Mouse (Mus musculus): Measurements from ENCODE around the gene Nsf. TPM values are rescaled to one million over a fixed set of nuclear protein-coding genes. Genes with fewer than 3 reads are reported as not detected.
"Not testable (repeated sequence)": the region's sequence is repeated elsewhere in the genome, so short reads cannot be mapped to it uniquely, and the experiment has no call there.

Nsf gene
- polyA plus RNA-seq, 2 experiments from 2014 or later: 47.7 to 60.0 TPM

DNA sequence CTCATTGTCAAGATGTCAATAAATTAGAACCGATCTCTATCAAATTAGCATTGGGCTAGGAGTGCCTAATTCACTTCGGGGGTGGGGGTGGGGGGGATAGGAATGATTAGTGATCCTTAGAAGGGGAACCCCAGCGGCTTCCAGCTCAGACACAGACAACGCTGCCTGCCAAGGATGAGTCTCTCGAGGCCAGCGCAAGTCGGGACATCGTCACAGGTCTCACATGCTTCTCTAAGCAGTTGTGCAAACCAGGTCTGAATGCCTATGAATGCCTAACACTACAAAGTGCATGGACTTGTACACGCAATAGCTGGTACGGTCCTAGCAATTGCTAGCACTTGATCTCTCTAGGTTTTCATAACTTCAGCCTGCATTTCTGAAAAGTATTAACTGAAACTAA is 62.1 kb downstream of the Nsf start:
- no peak for ATAC-seq

- ATAC-seq: no peak
These were observed 63.3 kb downstream of the Nsf start for GRCm38 (mm10) chr11:103890337-103891186.

DNA sequence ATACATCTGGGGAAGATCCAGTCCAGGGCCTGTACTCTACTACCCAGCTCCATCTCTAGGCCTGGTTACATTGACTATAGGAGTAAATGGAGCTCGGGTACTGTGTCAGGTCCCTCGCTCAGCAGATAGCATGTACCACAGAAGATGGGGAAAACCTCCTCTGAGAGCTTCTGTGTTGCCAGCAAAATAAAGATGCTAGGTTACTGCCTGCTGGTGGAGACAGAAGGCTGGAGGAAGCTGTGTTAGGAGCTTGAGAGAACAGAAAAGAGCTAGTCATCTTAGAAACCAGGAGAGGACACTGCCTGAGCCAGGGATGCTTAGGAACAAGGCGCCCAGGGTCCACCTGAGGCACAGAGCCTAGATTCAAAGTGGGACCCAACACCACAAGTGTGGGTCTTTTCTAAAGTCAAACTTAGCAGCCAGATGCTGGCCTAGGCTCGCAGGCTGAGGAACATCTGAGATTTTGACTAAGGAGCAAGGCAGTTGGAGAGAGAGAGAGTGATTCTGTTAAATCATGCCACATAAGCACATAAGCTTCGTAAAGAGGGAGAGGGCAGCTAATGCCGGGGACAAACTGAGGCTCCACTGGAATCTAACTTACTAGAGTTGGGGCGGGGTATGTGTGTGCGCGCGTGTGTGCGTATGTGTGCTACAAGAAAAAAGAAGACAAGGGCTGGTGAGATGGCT is 66.0 kb downstream of the Nsf start:
- no peak for ATAC-seq

DNA sequence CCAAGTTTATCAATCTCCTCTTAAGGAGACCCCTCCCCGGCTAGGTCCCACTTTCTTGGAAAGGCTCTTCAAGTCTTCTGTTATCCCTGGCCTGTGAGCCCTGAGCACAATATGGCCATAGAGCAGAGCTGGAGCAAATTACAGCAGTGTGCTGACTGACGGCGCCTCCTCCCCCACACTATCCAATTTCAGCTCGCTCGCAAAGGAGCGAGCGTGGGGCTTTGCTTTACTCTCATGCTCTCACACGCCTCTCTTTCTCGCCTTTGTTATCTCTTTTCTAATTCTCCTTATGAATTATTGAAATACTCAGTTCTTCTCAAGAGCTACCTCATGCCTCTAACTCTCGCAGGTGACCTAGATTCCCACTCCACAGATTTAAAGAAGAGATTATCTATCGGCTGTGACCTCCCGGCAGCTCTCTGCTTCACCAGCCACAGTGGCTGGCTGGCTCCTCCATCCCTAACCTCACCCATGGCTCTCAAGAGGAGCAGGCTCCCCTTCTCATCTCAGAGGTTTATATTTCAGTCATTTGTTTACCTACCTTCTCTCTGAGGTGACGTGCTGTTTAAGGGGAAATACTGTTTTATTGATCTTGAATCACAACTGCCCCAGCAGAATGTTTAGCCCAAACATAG is 69.0 kb downstream of the Nsf start:
- no peak for ATAC-seq

DNA sequence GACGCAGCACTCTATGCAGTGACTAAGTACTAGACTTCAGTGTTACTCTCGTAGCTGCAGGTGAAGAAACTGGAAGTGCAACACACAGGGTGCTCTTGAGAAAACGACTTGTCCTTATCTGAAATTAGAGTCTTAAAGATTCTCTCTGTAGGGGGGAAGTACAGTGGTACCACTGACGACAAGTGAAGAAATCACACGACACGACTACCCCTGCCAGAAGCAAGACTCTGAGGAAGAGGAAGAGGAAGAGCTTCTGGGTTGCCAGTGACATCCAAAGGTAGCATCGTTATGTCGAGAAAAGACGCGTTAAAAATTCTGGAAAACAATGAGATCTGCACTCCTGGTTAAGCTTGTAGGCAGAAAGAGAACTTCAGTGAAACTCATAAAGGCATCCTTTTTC is 70.1 kb downstream of the Nsf start:
- ATAC-seq: no peak

- ATAC-seq: not testable (repeated sequence)
These were observed 74.4 kb downstream of the Nsf start for GRCm38 (mm10) chr11:103879476-103879875.

DNA sequence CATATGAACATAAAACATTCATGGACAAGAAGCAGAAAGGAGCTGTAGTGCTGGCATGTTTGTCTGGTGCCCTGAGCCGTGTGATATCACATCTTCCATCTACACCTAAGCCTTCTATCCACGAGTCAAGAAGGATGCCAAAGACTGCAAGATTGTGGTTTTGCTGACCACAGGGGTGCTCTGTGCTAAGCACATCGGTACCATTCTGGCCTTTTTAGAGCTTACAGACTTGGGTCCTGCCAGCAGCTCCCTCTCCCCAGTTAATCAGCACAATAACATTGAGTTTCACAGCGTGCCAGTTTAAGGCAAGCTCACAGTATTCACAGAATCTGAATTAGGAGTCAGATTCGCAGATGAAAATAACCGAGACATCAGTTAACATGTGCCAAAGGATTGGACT is 75.4 kb downstream of the Nsf start:
- ATAC-seq: no peak

DNA sequence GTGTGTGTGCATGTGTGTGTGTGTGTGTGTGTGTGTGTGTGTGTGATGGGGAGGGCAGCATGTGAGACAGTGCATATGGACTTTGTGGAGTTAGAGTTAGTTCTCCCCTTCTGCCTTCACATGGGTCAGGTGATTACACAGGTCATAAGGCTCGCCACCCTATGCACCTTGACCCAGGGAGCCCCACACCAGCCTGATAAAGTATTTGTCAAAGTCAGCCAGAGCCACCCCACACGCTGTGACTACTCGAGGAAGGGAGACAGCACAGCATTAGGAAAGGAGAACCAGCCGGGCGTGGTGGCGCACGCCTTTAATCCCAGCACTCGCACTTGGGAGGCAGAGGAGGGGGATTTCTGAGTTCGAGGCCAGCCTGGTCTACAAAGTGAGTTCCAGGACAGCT is 83.5 kb downstream of the Nsf start:
- ATAC-seq: no peak

DNA sequence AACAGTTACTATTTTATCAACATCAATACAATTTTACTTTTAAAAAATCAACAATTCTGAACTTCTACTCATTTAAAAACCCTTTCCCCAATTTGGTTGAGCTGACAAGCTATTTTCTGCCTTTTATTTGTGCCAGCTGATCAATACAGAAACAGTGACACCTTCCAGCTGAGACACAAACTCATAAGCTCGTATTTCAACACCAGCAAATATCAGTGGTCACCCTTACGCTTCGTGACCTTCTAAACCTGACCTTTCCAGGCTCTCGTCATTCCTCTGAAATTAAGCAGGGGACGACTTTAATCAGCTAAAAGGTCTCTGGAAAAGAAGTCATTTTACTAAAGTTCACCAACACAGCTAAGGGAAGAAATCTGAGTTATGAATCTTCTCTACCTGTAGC is 86.2 kb downstream of the Nsf start:
- ATAC-seq: no peak

DNA sequence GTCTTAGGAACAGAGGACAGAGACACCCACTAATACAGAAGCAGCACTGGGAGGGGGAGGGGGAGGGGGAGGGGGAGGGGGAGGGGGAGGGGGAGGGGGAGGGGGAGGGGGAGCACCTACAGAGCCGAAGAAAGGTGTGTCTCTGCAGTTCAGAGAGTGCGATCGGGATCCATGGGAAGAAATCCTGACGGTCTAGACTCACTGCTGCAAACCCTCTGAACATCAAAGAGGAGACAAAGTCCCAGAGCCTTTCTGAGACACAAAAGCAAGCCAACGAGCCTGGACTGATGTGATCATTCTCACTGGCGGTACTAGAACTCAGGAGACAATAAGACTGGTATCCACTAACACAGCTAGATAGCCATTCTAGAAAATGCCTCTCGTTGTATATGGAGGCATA is 88.5 kb downstream of the Nsf start:
- no peak for ATAC-seq

GRCm38 (mm10) chr11:103864486-103864885 is 89.4 kb downstream of the Nsf start:
- no peak for ATAC-seq

GRCm38 (mm10) chr11:103862951-103863350 is 90.9 kb downstream of the Nsf start:
- no peak for ATAC-seq

- ATAC-seq: no peak
These were observed 93.8 kb downstream of the Nsf start for GRCm38 (mm10) chr11:103859933-103860610.

DNA sequence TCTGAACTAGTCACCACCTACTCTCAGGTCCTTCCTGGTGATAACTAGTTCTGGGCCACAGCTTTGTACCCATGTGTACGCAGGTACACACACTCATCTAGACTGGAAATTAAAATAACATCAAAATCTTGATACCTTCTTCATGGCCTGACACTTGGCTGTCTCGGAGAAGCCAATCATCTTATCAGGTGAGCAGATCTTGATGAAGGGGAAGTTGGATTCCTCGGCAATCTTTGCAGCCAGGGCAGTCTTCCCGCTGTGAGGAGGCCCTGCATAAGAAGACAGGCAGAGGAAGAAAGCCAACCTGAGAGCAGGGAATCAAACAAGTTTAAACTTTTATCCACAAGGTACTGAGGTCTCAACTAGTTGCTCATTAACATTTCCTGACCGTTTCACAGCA is 95.1 kb downstream of the Nsf start:
- ATAC-seq: no peak

DNA sequence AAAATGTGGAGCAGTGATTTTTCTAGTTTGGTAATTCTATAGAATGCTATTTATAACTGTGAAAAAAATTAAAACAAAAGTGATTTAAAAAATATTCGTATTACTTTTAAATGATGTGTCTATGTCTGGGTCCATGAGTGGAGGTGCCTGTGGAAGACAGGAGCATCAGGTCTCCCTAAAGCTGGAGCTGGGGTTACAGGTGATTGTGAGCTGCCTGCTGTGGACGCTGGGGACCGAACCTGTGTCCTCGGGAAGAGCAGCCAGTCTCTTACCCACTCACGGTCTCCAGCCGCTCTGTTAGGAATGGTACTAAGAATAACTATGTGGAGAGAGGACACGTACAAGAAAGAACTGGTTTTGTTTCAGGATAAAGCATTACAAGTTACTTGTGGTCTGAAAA is 97.2 kb downstream of the Nsf start:
- ATAC-seq: no peak

DNA sequence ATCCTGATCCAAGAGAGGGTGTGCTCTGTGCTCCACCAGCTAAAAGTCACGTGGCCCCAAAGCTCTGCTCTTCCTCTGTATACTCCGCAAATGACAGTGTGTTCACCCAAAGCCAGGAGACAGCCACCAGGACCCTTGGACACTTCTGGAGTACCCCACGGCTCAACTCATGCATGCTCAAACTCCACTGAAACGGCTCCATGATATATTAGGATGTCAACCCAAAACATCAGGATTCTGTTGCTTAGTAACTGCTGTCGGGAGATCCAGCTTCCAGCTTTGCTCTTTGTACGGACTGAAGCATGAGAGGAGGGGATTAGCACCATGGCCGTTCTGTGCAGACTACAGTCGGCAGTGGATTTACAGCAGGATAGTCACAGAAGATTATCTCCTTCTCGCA is 99.6 kb downstream of the Nsf start:
- ATAC-seq: no peak

DNA sequence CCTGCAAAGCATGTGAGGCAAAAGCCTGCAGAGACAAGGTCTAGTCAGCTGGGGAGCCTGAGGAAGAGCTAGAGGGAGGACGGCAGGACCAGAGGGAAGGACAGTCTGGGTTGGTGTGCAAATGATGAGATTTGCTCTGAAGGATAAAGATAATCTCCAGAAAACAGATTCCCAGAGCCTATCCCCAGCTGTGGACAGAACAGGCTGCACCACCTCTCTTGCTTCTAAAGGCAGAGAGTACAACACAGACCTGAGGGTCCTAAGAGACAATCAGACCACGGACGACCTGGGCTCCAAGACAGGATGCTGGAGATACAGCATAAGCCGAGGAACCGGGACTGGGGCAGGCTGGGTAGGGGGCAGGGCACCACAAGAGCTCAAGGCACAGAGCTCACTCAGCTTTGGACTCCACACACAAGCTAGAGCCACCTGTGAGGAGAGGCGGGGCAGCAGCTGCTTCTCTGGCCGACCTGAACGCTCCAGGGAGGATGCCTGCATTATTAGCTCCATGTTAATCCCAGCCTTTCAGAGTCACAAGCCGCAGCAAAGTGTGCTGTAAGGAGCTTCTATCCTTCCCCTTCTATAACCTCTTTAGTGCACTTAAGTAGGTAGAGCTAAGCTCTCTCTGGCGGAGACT is 100.5 kb downstream of the Nsf start:
- ATAC-seq: no peak

GRCm38 (mm10) chr11:103852590-103853283 is 101.1 kb downstream of the Nsf start:
- ATAC-seq: no peak

GRCm38 (mm10) chr11:103848287-103848686 is 105.6 kb downstream of the Nsf start:
- no peak for ATAC-seq

GRCm38 (mm10) chr11:103840834-103841233 is 113.0 kb downstream of the Nsf start:
- no peak for ATAC-seq

DNA sequence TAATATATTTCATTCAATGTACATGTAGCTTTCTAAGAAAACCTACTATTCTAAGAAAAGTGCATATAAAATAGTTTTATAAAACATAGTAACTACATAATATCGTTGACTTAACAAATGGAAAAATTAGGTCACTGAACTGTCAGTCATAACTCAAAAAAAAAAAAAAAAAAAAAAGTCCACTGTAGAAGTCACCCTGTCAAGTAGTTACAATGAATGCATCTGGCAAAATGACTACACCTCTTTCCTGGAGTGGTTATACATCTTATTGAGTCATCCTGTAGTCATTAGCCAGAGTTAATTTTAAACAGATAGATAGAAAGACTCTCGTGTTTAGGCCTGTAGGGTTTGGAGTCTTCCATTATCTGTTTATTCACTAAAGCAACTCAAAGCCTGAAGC is 114.9 kb downstream of the Nsf start:
- ATAC-seq: no peak

DNA sequence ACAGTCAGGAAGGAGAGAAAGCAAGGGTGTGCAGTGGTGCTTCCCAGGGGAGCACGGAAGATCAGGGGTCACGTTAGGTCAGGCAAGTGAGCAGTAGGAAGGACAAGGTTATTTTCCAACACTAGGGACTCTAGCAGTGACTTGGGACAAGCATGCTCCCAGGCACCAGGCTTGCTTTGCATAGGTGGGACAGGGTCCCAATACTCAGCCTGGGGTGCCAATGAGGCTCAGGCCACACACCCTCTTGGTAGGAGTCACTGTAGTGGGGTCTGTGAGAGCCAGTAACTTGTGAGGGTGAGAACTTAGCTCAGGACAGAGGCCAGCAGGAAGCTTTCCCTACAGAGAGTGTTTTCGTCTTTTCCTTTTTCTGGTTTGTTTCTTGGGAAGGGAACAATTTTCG is 121.5 kb downstream of the Nsf start:
- ATAC-seq: no peak
